Mouse (Mus musculus): Measurements from ENCODE around the gene Mmp11.
"Not testable (repeated sequence)": the region's sequence is repeated elsewhere in the genome, so short reads cannot be mapped to it uniquely, and the experiment has no call there.

Gene Mmp11

GRCm38 (mm10) chr10:75896208-75896607, 40.1 kb downstream of the Mmp11 start:
- no peak for DNase-seq (ENCODE audit: low spot score)

DNA sequence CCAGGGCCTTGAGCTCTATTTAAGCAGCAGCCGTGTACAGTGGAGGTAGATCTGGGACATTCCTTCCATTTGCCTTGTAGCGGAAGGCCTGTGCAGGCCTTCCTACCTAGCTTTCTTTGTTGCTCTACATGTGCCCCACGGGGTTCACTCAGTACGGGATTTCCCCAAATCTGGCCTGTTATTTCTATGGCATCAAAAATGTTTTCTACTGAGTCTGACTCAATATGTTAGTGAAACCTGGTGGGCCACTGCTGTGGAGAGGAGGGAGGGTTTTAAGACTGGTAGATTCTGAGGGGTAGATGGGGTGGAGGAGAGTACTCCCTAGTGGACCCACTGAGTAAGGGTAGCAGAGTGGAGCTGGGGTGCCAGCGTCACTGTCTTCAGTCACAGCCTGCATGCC, 40.6 kb downstream of the Mmp11 start:
- DNase-seq (ENCODE audit: low spot score) = no peak

- DNase-seq (ENCODE audit: low spot score) = no peak
Observed at GRCm38 (mm10) chr10:75894601-75895000, 41.7 kb downstream of the Mmp11 start.

- DNase-seq (ENCODE audit: low spot score) = peak; percentile 95
Observed at GRCm38 (mm10) chr10:75893089-75893750, 43.1 kb downstream of the Mmp11 start, which contains the start of gene Derl3. Derl3 (plus strand) TSS chr10:75893413.

GRCm38 (mm10) chr10:75889406-75890153, 46.7 kb downstream of the Mmp11 start:
- DNase-seq (ENCODE audit: low spot score) = peak; percentile 43

DNA sequence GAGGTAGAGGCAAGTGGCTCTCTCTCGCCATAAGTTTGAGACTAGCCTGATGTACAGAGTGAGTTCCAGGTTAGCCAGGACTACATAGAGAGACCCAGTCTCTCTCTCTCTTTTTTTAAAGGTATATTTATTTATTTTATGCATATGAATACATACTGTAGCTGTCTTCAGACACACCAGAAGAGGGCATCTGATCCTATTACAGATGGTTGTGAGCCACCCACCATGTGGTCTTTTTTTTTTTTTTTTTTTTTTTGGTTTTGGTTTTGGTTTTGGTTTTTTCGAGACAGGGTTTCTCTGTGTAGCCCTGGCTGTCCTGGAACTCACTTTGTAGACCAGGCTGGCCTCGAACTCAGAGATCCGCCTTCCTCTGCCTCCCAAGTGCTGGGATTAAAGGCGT, 48.8 kb downstream of the Mmp11 start:
- not testable (repeated sequence) for DNase-seq (ENCODE audit: low spot score)

DNA sequence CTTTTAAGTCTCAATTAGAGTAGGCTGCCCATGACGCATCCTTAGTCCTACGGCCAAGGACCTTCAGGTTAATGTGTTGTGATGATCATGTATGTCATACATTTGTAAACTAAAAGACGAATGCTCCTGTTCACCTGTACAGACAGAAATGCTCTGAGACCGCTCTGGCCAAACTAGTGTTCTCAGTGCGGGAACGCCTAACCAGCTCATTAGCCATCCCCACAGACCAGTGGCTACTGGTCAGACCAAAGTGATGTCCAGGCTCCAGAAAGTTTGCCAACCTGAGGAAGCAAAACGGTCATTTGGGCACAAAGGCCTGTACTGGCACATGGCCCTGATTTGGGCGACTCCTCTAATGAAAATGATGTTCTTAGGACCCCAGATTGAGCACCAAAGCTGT, 51.6 kb downstream of the Mmp11 start:
- DNase-seq (ENCODE audit: low spot score) = no peak

DNA sequence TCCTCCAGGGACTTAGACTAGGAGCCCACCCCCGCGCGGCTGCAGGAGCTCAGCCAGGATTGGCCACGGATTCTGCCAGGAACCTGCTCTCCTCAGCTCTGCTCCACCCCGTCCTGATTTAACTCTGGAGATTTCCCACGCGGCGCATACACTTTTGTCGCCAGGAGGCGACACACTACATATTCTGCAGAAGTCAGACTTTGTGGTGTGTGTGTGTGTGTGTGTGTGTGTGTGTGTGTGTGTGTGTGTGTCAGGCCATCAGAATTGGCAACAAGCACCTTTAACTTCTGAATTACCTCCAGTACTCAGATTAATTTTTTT, 53.1 kb downstream of the Mmp11 start:
- peak; percentile 86 for DNase-seq (ENCODE audit: low spot score)

DNA sequence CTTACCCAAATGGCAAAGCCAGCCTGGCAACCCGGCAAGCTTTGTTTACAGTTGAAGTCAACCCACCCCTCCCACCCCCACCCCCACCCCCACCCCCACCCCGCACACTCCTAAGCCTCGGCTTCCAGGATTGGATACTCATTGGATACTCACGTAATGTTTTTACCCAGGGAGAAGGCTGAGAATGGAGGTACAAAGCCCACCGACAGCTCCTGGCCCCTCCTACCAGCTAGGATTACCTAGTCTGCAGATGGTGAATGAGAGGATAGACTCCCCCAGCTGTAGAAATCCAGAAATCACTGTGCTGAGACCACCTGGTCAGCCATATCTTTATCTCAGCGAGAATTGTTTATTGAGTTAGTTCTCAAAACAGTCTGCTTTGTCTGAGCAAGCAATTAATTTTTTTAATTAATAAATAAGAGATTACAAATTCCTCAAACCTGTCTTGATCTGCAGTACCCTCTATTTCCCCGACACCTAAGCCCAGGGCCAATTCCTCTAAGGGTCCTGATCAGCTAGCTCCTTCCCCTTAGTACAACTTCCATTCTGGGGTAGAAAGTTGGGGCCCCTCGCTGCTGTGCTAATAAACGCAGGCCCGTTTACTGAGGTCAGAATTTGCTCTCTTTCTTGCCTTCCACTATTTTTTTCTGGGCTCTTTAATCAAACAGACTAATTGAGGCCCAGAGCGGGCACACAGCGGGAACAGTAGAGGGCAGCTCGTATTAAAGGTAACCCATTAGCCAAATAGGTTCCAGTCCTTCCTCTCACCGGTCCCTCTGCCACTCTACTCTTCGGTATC, 53.7 kb downstream of the Mmp11 start:
- no peak for DNase-seq (ENCODE audit: low spot score)

- peak; percentile 44 for DNase-seq (ENCODE audit: low spot score)
Observed at GRCm38 (mm10) chr10:75881578-75882432, 54.5 kb downstream of the Mmp11 start.

- peak; percentile 40 for DNase-seq (ENCODE audit: low spot score)
Observed at GRCm38 (mm10) chr10:75880771-75881577, 55.3 kb downstream of the Mmp11 start.

DNA sequence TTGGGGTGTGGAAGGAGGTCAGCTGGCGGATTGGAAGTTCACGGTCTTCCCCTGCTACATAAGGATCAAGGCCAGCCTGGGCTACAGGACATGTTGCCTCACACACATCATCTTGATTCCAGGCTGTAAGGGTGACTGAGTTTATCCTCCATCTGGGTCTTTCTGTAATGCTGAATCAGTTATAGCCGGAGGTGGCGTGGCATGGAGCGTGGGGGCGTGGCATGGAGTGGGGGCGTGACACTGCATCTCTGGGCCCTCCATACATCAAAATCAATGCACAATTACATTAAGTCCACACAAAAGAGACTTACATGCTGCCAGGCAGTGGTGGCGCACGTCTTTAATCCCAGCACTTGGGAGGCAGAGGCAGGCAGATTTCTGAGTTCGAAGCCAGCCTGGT, 55.9 kb downstream of the Mmp11 start:
- no peak for DNase-seq (ENCODE audit: low spot score)

DNA sequence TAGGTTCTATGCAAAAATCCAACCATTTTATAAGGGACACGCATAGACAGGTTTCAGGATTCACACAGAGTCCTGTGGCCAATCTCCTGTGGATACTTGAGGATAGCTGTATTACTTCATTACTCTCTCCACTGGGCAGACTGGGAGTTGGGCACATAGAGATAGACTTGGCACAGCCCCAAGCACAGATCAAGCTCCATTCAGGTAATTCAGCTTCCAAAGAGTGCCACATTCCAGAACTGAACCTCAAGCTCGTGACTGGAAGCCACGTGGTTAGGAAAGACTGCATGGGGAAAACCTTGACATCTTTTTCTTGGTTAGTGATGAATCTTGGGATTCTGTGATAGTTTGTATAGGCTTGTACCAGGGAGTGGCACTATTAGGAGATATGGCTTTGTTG, 57.5 kb downstream of the Mmp11 start:
- no peak for DNase-seq (ENCODE audit: low spot score)

GRCm38 (mm10) chr10:75873543-75874170, 62.6 kb downstream of the Mmp11 start:
- no peak for DNase-seq (ENCODE audit: low spot score)

All from testis, postnatal 10 days (tissue).